Mouse (Mus musculus): ENCODE data around the gene Tmem150a. TPM values are rescaled to one million over a fixed set of nuclear protein-coding genes. Genes with fewer than 3 reads are reported as not detected.

The Tmem150a gene
- polyA plus RNA-seq, 1 experiment from 2014 or later, result 16.3 TPM

GRCm38 (mm10) chr6:72357164-72358079 is 2.2 kb downstream of the Tmem150a start:
- H3K4me3 ChIP-seq (ENCODE audit: low read depth, low read length), result no peak overlapping the region
- no peak overlapping the region for H3K27ac ChIP-seq (replicated peaks; ENCODE audit: low read depth, low read length)
- DNase-seq (ENCODE audit: low spot score) (peak; percentile 28), ATAC-seq (ENCODE audit: low read depth) (no peak)
- H3K9me3 ChIP-seq (ENCODE audit: control insufficient read depth, low read length), result no peaks in the 10 kb centered on the region
- no peak overlapping the region for H3K4me2 ChIP-seq (ENCODE audit: low read depth, low read length)
- WGBS, result 71% methylated on average over 5 of the region's 5 CpGs
- peaks cover 29% of the 10 kb centered on the region; the same call in 1 of the 2 replicates for H3K36me3 ChIP-seq (ENCODE audit: control insufficient read depth, insufficient read depth, low read length)
- H3K9ac ChIP-seq (ENCODE audit: low read depth, low read length), result no peak overlapping the region
- H3K4me1 ChIP-seq (ENCODE audit: control insufficient read depth, insufficient read depth, low read length), result peaks cover 24% of the 10 kb centered on the region
- no peaks in the 10 kb centered on the region for H3K27me3 ChIP-seq (replicated peaks; ENCODE audit: control insufficient read depth, insufficient read depth, low read length)

GRCm38 (mm10) chr6:72358086-72358764 is 3.0 kb downstream of the Tmem150a start:
- H3K27me3 ChIP-seq (replicated peaks; ENCODE audit: control insufficient read depth, insufficient read depth, low read length), result no peaks in the 10 kb centered on the region
- H3K36me3 ChIP-seq (ENCODE audit: control insufficient read depth, insufficient read depth, low read length), result peaks cover 29% of the 10 kb centered on the region; the same call in 1 of the 2 replicates
- DNase-seq (ENCODE audit: low spot score), result no peak
- no peak overlapping the region for H3K9ac ChIP-seq (ENCODE audit: low read depth, low read length)
- no peak overlapping the region for H3K4me3 ChIP-seq (ENCODE audit: low read depth, low read length)
- no peak for ATAC-seq (ENCODE audit: low read depth)
- H3K4me2 ChIP-seq (ENCODE audit: low read depth, low read length), result no peak overlapping the region
- H3K27ac ChIP-seq (replicated peaks; ENCODE audit: low read depth, low read length), result no peak overlapping the region
- H3K9me3 ChIP-seq (ENCODE audit: control insufficient read depth, low read length), result no peaks in the 10 kb centered on the region
- peaks cover 19% of the 10 kb centered on the region for H3K4me1 ChIP-seq (ENCODE audit: control insufficient read depth, insufficient read depth, low read length)
- WGBS, result 95% methylated on average over 10 of the region's 10 CpGs

GRCm38 (mm10) chr6:72359343-72359742 is 4.1 kb downstream of the Tmem150a start:
- Histone ChIP-seq H3K9me3 (ENCODE audit: control insufficient read depth, low read length) (no peaks in the 10 kb centered on the region), H3K4me1 (ENCODE audit: control insufficient read depth, insufficient read depth, low read length) (peaks cover 19% of the 10 kb centered on the region)
- 66% methylated on average over 2 of the region's 2 CpGs for WGBS

GRCm38 (mm10) chr6:72359891-72360598 is 4.8 kb downstream of the Tmem150a start:
- Histone ChIP-seq H3K4me3 (ENCODE audit: low read depth, low read length) (no peak overlapping the region), H3K4me2 (ENCODE audit: low read depth, low read length) (no peak overlapping the region), H3K4me1 (ENCODE audit: control insufficient read depth, insufficient read depth, low read length) (peaks cover 13% of the 10 kb centered on the region), H3K36me3 (ENCODE audit: control insufficient read depth, insufficient read depth, low read length) (peaks cover 29% of the 10 kb centered on the region; the same call in 1 of the 2 replicates), H3K27me3 (replicated peaks; ENCODE audit: control insufficient read depth, insufficient read depth, low read length) (no peaks in the 10 kb centered on the region), H3K9me3 (ENCODE audit: control insufficient read depth, low read length) (no peaks in the 10 kb centered on the region), H3K9ac (ENCODE audit: low read depth, low read length) (peak overlapping the region; percentile 8; the same call in 1 of the 2 replicates), H3K27ac (replicated peaks; ENCODE audit: low read depth, low read length) (no peak overlapping the region)
- WGBS, result 74% methylated on average over 11 of the region's 11 CpGs
- ATAC-seq (ENCODE audit: low read depth) (no peak), DNase-seq (ENCODE audit: low spot score) (no peak)

More at GRCm38 (mm10) chr6:72359343-72359742, 4.1 kb downstream of the Tmem150a start:
- Histone ChIP-seq H3K27ac (replicated peaks; ENCODE audit: low read depth, low read length) (no peak overlapping the region), H3K4me2 (ENCODE audit: low read depth, low read length) (no peak overlapping the region), H3K4me3 (ENCODE audit: low read depth, low read length) (no peak overlapping the region), H3K27me3 (replicated peaks; ENCODE audit: control insufficient read depth, insufficient read depth, low read length) (no peaks in the 10 kb centered on the region), H3K36me3 (ENCODE audit: control insufficient read depth, insufficient read depth, low read length) (peaks cover 29% of the 10 kb centered on the region; the same call in 1 of the 2 replicates), H3K9ac (ENCODE audit: low read depth, low read length) (no peak overlapping the region)
- DNase-seq (ENCODE audit: low spot score) (no peak), ATAC-seq (ENCODE audit: low read depth) (no peak)

- no peak overlapping the region for H3K4me2 ChIP-seq (ENCODE audit: low read depth, low read length)
- no peak overlapping the region for H3K27ac ChIP-seq (replicated peaks; ENCODE audit: low read depth, low read length)
- no peak for ATAC-seq (ENCODE audit: low read depth)
- no peak for DNase-seq (ENCODE audit: low spot score)
- H3K36me3 ChIP-seq (ENCODE audit: control insufficient read depth, insufficient read depth, low read length), result peaks cover 29% of the 10 kb centered on the region; the same call in 1 of the 2 replicates
- peaks cover 13% of the 10 kb centered on the region for H3K4me1 ChIP-seq (ENCODE audit: control insufficient read depth, insufficient read depth, low read length)
- H3K4me3 ChIP-seq (ENCODE audit: low read depth, low read length), result no peak overlapping the region
- H3K9me3 ChIP-seq (ENCODE audit: control insufficient read depth, low read length), result no peaks in the 10 kb centered on the region
- 78% methylated on average over 7 of the region's 7 CpGs for whole genome bisulfite sequencing
- H3K27me3 ChIP-seq (replicated peaks; ENCODE audit: control insufficient read depth, insufficient read depth, low read length), result no peaks in the 10 kb centered on the region
- H3K9ac ChIP-seq (ENCODE audit: low read depth, low read length), result peak overlapping the region; percentile 8; the same call in 1 of the 2 replicates
Observed at GRCm38 (mm10) chr6:72360599-72360935, 5.3 kb downstream of the Tmem150a start.

GRCm38 (mm10) chr6:72361121-72361551 is 5.9 kb downstream of the Tmem150a start:
- Histone ChIP-seq H3K4me3 (ENCODE audit: low read depth, low read length) (peak overlapping the region; percentile 70), H3K9ac (ENCODE audit: low read depth, low read length) (peak overlapping the region; percentile 75), H3K4me1 (ENCODE audit: control insufficient read depth, insufficient read depth, low read length) (peaks cover 13% of the 10 kb centered on the region), H3K4me2 (ENCODE audit: low read depth, low read length) (peak overlapping the region; percentile 75), H3K27me3 (replicated peaks; ENCODE audit: control insufficient read depth, insufficient read depth, low read length) (no peaks in the 10 kb centered on the region), H3K36me3 (ENCODE audit: control insufficient read depth, insufficient read depth, low read length) (peaks cover 29% of the 10 kb centered on the region; the same call in 1 of the 2 replicates), H3K27ac (replicated peaks; ENCODE audit: low read depth, low read length) (no peak overlapping the region), H3K9me3 (ENCODE audit: control insufficient read depth, low read length) (no peaks in the 10 kb centered on the region)
- ATAC-seq (ENCODE audit: low read depth), result no peak
- DNase-seq (ENCODE audit: low spot score), result no peak
- 58% methylated on average over 5 of the region's 5 CpGs for WGBS

GRCm38 (mm10) chr6:72362132-72363028 is 7.1 kb downstream of the Tmem150a start:
- Histone ChIP-seq H3K4me2 (ENCODE audit: low read depth, low read length) (peak overlapping the region; percentile 75), H3K9ac (ENCODE audit: low read depth, low read length) (peak overlapping the region; percentile 75), H3K36me3 (ENCODE audit: control insufficient read depth, insufficient read depth, low read length) (peaks cover 29% of the 10 kb centered on the region; the same call in 1 of the 2 replicates), H3K27ac (replicated peaks; ENCODE audit: low read depth, low read length) (peak overlapping the region; percentile 77), H3K27me3 (replicated peaks; ENCODE audit: control insufficient read depth, insufficient read depth, low read length) (no peaks in the 10 kb centered on the region), H3K9me3 (ENCODE audit: control insufficient read depth, low read length) (no peaks in the 10 kb centered on the region), H3K4me3 (ENCODE audit: low read depth, low read length) (peak overlapping the region; percentile 70), H3K4me1 (ENCODE audit: control insufficient read depth, insufficient read depth, low read length) (peaks cover 9% of the 10 kb centered on the region)
- 1% methylated on average over 42 of the region's 42 CpGs for WGBS
- DNase-seq (ENCODE audit: low spot score), result peak; percentile 100
- peak; percentile 100 for ATAC-seq (ENCODE audit: low read depth)
